Mouse (Mus musculus): Measurements from ENCODE around the gene Trem1.

DNA sequence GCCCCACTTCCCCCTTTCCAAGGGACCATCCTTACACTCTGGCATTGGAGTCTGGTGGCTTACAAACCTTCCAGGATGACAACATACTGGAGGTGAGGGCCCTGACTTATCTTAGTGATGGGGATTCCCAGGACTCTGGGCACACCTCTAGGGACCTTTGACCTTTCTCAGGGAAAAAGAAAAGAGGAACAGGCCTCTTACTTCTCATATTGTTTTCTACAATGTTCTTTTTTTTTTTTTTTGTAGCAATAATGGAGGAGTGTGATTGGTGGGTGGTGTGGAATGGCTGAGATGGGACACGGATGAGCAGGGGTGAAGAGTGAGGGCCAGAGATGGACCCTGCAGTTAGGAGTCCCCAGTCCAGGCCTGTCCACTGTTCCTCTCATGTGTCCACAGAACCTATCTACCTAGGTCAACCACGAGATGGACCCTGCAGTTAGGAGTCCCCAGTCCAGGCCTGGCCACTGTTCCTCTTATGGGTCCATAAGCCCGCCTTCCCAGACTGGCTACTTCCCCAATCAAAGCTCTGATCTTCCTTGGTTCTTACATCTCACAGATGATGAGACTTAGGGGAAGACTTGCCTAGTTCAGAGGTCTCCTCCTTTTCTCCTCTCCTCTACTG lies 31.3 kb downstream of the Trem1 start, which contains the start of gene Treml4:
- no peak for TF ChIP-seq CTCF (IDR thresholded peaks at IDR 0.05; ENCODE audit: extremely low read depth, insufficient read depth, insufficient read length, insufficient replicate concordance)
- TF ChIP-seq POLR2A (IDR thresholded peaks at IDR 0.05; ENCODE audit: low read depth, low read length), result no peak
